Mouse (Mus musculus) midbrain, embryonic 13.5 days (tissue): Measurements from ENCODE around the gene Dkkl1. TPM values are rescaled to one million over a fixed set of nuclear protein-coding genes. Genes with fewer than 3 reads are reported as not detected.
"Not testable (repeated sequence)": the region's sequence is repeated elsewhere in the genome, so short reads cannot be mapped to it uniquely, and the experiment has no call there.

ENCODE experiments used
- ATAC-seq: fragments of 200-750 bp; cut with Nextera tagmentation; 2 replicates; pipeline ENCODE4 v1.8.0; 2017; ENCODE audit warnings: mild to moderate bottlenecking, moderate TSS enrichment, moderate library complexity
- H3K27ac ChIP-seq: fragments of 300-500 bp; sonication (generic); 2 replicates; pipeline ENCODE4 v1.5.1; 2015; ENCODE audit warnings: inconsistent platforms, mild to moderate bottlenecking, moderate library complexity
- H3K27me3 ChIP-seq: fragments of 300-500 bp; sonication (generic); 2 replicates; pipeline ENCODE4 v1.6.1; 2015; ENCODE audit warnings: mild to moderate bottlenecking, inconsistent platforms
- H3K36me3 ChIP-seq: fragments of 300-500 bp; sonication (generic); 2 replicates; pipeline ENCODE4 v1.6.1; 2015; ENCODE audit warnings: mild to moderate bottlenecking, inconsistent platforms
- H3K4me1 ChIP-seq: fragments of 300-500 bp; sonication (generic); replicated peaks from 2 replicates; pipeline ENCODE4 v1.6.1; 2015; ENCODE audit warnings: inconsistent platforms
- H3K4me2 ChIP-seq: fragments of 300-500 bp; sonication (generic); replicated peaks from 2 replicates; pipeline ENCODE4 v1.6.1; 2015; ENCODE audit warnings: moderate library complexity, mild to moderate bottlenecking, inconsistent platforms
- H3K4me3 ChIP-seq: fragments of 300-500 bp; sonication (generic); replicated peaks from 2 replicates; pipeline ENCODE4 v1.5.1; 2015; ENCODE audit warnings: mild to moderate bottlenecking, inconsistent platforms
- H3K9ac ChIP-seq: fragments of 300-500 bp; sonication (generic); replicated peaks from 2 replicates; pipeline ENCODE4 v1.6.1; 2015; ENCODE audit warnings: mild to moderate bottlenecking, inconsistent platforms
- H3K9me3 ChIP-seq: fragments of 300-500 bp; sonication (generic); 2 replicates; pipeline ENCODE4 v1.6.1; 2016; ENCODE audit warnings: mild to moderate bottlenecking, inconsistent platforms
- WGBS: fragments of 180-500 bp; shearing (Covaris S2); methylation state at CpG from one replicate; pipeline ENCODE4 v1.1.7; 2015; 5-methylcytosine and 5-hydroxymethylcytosine counted together
- polyA plus RNA-seq: library from polyadenylated mRNA; unstranded; fragments of >200 nt; fragmentation: Nextera tagmentation; extraction: Ambion mirVana; gene quantifications from 2 replicates; pipeline ENCODE4 v1.2.1, GENCODE M21; 2015

The Dkkl1 gene
- polyA plus RNA-seq, 1 experiment from 2014 or later = 1.6 TPM

GRCm38 (mm10) chr7:45173772-45174171, 38.2 kb downstream of the Dkkl1 start:
- H3K27ac ChIP-seq, H3K4me3 ChIP-seq, H3K36me3 ChIP-seq, H3K9ac ChIP-seq, H3K4me2 ChIP-seq, H3K9me3 ChIP-seq, ATAC-seq: not testable (repeated sequence)
- Histone ChIP-seq H3K27me3 (peaks cover 83% of the 10 kb centered on the region), H3K4me1 (peaks cover 21% of the 10 kb centered on the region)
- WGBS = 55% methylated on average over 1 of the region's 1 CpGs

- 64% methylated on average over 7 of the region's 7 CpGs for WGBS
- Histone ChIP-seq H3K4me1 (peaks cover 29% of the 10 kb centered on the region), H3K27ac (no peak overlapping the region), H3K9me3 (peaks cover 6% of the 10 kb centered on the region; the same call in 1 of the 2 replicates), H3K27me3 (peaks cover 83% of the 10 kb centered on the region), H3K4me2 (no peak overlapping the region), H3K36me3 (no peaks in the 10 kb centered on the region), H3K4me3 (no peak overlapping the region), H3K9ac (no peak overlapping the region)
- ATAC-seq = no peak
Observed at GRCm38 (mm10) chr7:45172974-45173373, 39.0 kb downstream of the Dkkl1 start.

GRCm38 (mm10) chr7:45169495-45169894, 42.5 kb downstream of the Dkkl1 start:
- Histone ChIP-seq H3K4me1 (peaks cover 19% of the 10 kb centered on the region), H3K27ac (no peak overlapping the region), H3K4me3 (no peak overlapping the region), H3K9ac (no peak overlapping the region), H3K9me3 (peaks cover 6% of the 10 kb centered on the region; the same call in 1 of the 2 replicates), H3K36me3 (no peaks in the 10 kb centered on the region), H3K27me3 (peaks cover 83% of the 10 kb centered on the region), H3K4me2 (no peak overlapping the region)
- no peak for ATAC-seq
- WGBS = 91% methylated on average over 3 of the region's 3 CpGs

- H3K4me3 ChIP-seq = peak overlapping the region; percentile 15
- peaks cover 6% of the 10 kb centered on the region; the same call in 1 of the 2 replicates for H3K9me3 ChIP-seq
- peaks cover 83% of the 10 kb centered on the region for H3K27me3 ChIP-seq
- H3K4me2 ChIP-seq = peak overlapping the region; percentile 28
- H3K36me3 ChIP-seq = no peaks in the 10 kb centered on the region
- peaks cover 25% of the 10 kb centered on the region for H3K4me1 ChIP-seq
- no peak overlapping the region for H3K9ac ChIP-seq
- no peak overlapping the region for H3K27ac ChIP-seq
- no peak for ATAC-seq
- WGBS = 4% methylated on average over 24 of the region's 24 CpGs
Observed at GRCm38 (mm10) chr7:45168656-45169055, 43.3 kb downstream of the Dkkl1 start.

GRCm38 (mm10) chr7:45167761-45168445, 44.0 kb downstream of the Dkkl1 start:
- Histone ChIP-seq H3K27me3 (peaks cover 91% of the 10 kb centered on the region), H3K36me3 (no peaks in the 10 kb centered on the region), H3K9me3 (peaks cover 6% of the 10 kb centered on the region; the same call in 1 of the 2 replicates), H3K4me3 (no peak overlapping the region), H3K27ac (no peak overlapping the region), H3K9ac (no peak overlapping the region; the same call in 1 of the 2 replicates), H3K4me2 (peak overlapping the region; percentile 25), H3K4me1 (peaks cover 27% of the 10 kb centered on the region)
- WGBS = 2% methylated on average over 19 of the region's 19 CpGs
- ATAC-seq = 0 out of 2 replicates have a peak, but pooled peaks have one; percentile 7

GRCm38 (mm10) chr7:45166950-45167401, 45.0 kb downstream of the Dkkl1 start:
- H3K27ac ChIP-seq = no peak overlapping the region

GRCm38 (mm10) chr7:45165701-45166100, 46.2 kb downstream of the Dkkl1 start:
- ATAC-seq = no peak

More at GRCm38 (mm10) chr7:45166950-45167401, 45.0 kb downstream of the Dkkl1 start:
- no peak overlapping the region for H3K4me2 ChIP-seq
- WGBS = 20% methylated on average over 10 of the region's 10 CpGs
- H3K9ac ChIP-seq = no peak overlapping the region
- H3K4me1 ChIP-seq = peaks cover 34% of the 10 kb centered on the region
- ATAC-seq = no peak
- H3K4me3 ChIP-seq = no peak overlapping the region
- H3K27me3 ChIP-seq = peaks cover 90% of the 10 kb centered on the region
- H3K9me3 ChIP-seq = peaks cover 6% of the 10 kb centered on the region; the same call in 1 of the 2 replicates
- no peaks in the 10 kb centered on the region for H3K36me3 ChIP-seq

GRCm38 (mm10) chr7:45164833-45165232, 47.1 kb downstream of the Dkkl1 start:
- WGBS = 68% methylated on average over 5 of the region's 5 CpGs
- Histone ChIP-seq H3K9ac (no peak overlapping the region), H3K4me1 (peaks cover 34% of the 10 kb centered on the region), H3K9me3 (peaks cover 1% of the 10 kb centered on the region; the same call in 1 of the 2 replicates), H3K27ac (no peak overlapping the region), H3K36me3 (peaks cover 5% of the 10 kb centered on the region; the same call in 1 of the 2 replicates), H3K4me3 (no peak overlapping the region), H3K4me2 (no peak overlapping the region), H3K27me3 (peaks cover 75% of the 10 kb centered on the region)
- ATAC-seq = no peak

More at GRCm38 (mm10) chr7:45165701-45166100, 46.2 kb downstream of the Dkkl1 start:
- Histone ChIP-seq H3K27me3 (peaks cover 84% of the 10 kb centered on the region), H3K27ac (no peak overlapping the region), H3K4me2 (no peak overlapping the region), H3K4me3 (no peak overlapping the region), H3K36me3 (no peaks in the 10 kb centered on the region), H3K4me1 (peaks cover 34% of the 10 kb centered on the region), H3K9ac (no peak overlapping the region), H3K9me3 (peaks cover 6% of the 10 kb centered on the region; the same call in 1 of the 2 replicates)
- 44% methylated on average over 11 of the region's 11 CpGs for WGBS

GRCm38 (mm10) chr7:45163735-45164490, 48.0 kb downstream of the Dkkl1 start, which contains the start of gene Slc17a7:
Gene Slc17a7, plus strand, starts transcription at chr7:45163949.
- peak within 1 kb of the TSS; percentile 37 for H3K4me3 ChIP-seq
- WGBS = 2% methylated on average over 41 of the region's 41 CpGs
- H3K4me1 ChIP-seq = peaks cover 34% of the 10 kb centered on the region
- H3K9me3 ChIP-seq = no peaks in the 10 kb centered on the region
- peaks cover 66% of the 10 kb centered on the region for H3K27me3 ChIP-seq
- H3K4me2 ChIP-seq = peak within 1 kb of the TSS; percentile 67
- peak within 1 kb of the TSS; percentile 64 for H3K9ac ChIP-seq
- ATAC-seq = no peak
- H3K36me3 ChIP-seq = peaks cover 14% of the 10 kb centered on the region
- H3K27ac ChIP-seq = no peak within 1 kb of the TSS

GRCm38 (mm10) chr7:45162996-45163615, 48.8 kb downstream of the Dkkl1 start:
- Histone ChIP-seq H3K27ac (no peak overlapping the region), H3K4me3 (no peak overlapping the region), H3K36me3 (peaks cover 22% of the 10 kb centered on the region), H3K4me2 (no peak overlapping the region), H3K27me3 (peaks cover 58% of the 10 kb centered on the region), H3K9ac (no peak overlapping the region), H3K4me1 (peaks cover 26% of the 10 kb centered on the region), H3K9me3 (no peaks in the 10 kb centered on the region)
- WGBS = 75% methylated on average over 9 of the region's 9 CpGs
- no peak for ATAC-seq

GRCm38 (mm10) chr7:45162551-45162950, 49.4 kb downstream of the Dkkl1 start:
- peaks cover 52% of the 10 kb centered on the region for H3K27me3 ChIP-seq
- peak overlapping the region; percentile 39 for H3K4me3 ChIP-seq
- no peak overlapping the region; the same call in 1 of the 2 replicates for H3K9ac ChIP-seq
- H3K27ac ChIP-seq = no peak overlapping the region
- 25% methylated on average over 6 of the region's 6 CpGs for WGBS
- peak overlapping the region; percentile 67 for H3K4me2 ChIP-seq
- no peaks in the 10 kb centered on the region for H3K9me3 ChIP-seq
- peaks cover 21% of the 10 kb centered on the region for H3K4me1 ChIP-seq
- peaks cover 27% of the 10 kb centered on the region for H3K36me3 ChIP-seq
- no peak for ATAC-seq
